Mouse (Mus musculus) intestine, embryonic 15.5 days (tissue): ENCODE results near the gene Alox5ap. TPM values are rescaled to one million over a fixed set of nuclear protein-coding genes. Genes with fewer than 3 reads are reported as not detected.
A peak's percentile ranks its signal among the peaks of the same experiment; 100 is the strongest.

ENCODE experiments used
- ATAC-seq: fragments of 200-750 bp; cut with Nextera tagmentation; 2 replicates; pipeline ENCODE4 v1.8.0; 2017; ENCODE audit warnings: moderate TSS enrichment, moderate library complexity
- H3K27ac ChIP-seq: fragments of 300-500 bp; sonication (generic); 2 replicates; pipeline ENCODE4 v1.5.1; 2015; ENCODE audit warnings: mild to moderate bottlenecking, inconsistent platforms
- H3K27me3 ChIP-seq: fragments of 300-500 bp; sonication (generic); replicated peaks from 2 replicates; pipeline ENCODE4 v1.6.1; 2015; ENCODE audit warnings: inconsistent platforms
- H3K36me3 ChIP-seq: fragments of 300-500 bp; sonication (generic); 2 replicates; pipeline ENCODE4 v1.6.1; 2015; ENCODE audit warnings: inconsistent platforms
- H3K4me1 ChIP-seq: fragments of 300-500 bp; sonication (generic); replicated peaks from 2 replicates; pipeline ENCODE4 v1.6.1; 2015; ENCODE audit warnings: inconsistent platforms
- H3K4me2 ChIP-seq: fragments of 300-500 bp; sonication (generic); replicated peaks from 2 replicates; pipeline ENCODE4 v1.6.1; 2015; ENCODE audit warnings: mild to moderate bottlenecking, inconsistent platforms
- H3K4me3 ChIP-seq: fragments of 300-500 bp; sonication (generic); replicated peaks from 2 replicates; pipeline ENCODE4 v1.5.1; 2015; ENCODE audit warnings: inconsistent platforms
- H3K9ac ChIP-seq: fragments of 300-500 bp; sonication (generic); 2 replicates; pipeline ENCODE4 v1.6.1; 2015; ENCODE audit warnings: inconsistent platforms
- H3K9me3 ChIP-seq: fragments of 300-500 bp; sonication (generic); 2 replicates; pipeline ENCODE4 v1.6.1; 2016; ENCODE audit warnings: inconsistent platforms
- WGBS: fragments of 180-500 bp; shearing (Covaris S2); methylation state at CpG from one replicate; pipeline ENCODE4 v1.1.7; 2015; 5-methylcytosine and 5-hydroxymethylcytosine counted together
- polyA plus RNA-seq: library from polyadenylated mRNA; unstranded; fragments of >200 nt; fragmentation: Nextera tagmentation; extraction: Ambion mirVana; gene quantifications from 2 replicates; pipeline ENCODE4 v1.2.1, GENCODE M21; 2015

Gene Alox5ap
- polyA plus RNA-seq, 1 experiment from 2014 or later: 11.7 TPM

GRCm38 (mm10) chr5:149243053-149243452 lies 21.5 kb upstream of the Alox5ap start:
- 49% methylated on average over 5 of the region's 5 CpGs for WGBS
- Histone ChIP-seq H3K36me3 (no peaks in the 10 kb centered on the region), H3K27ac (no peak overlapping the region), H3K4me2 (no peak overlapping the region), H3K9ac (no peak overlapping the region), H3K4me1 (peaks cover 18% of the 10 kb centered on the region), H3K9me3 (no peaks in the 10 kb centered on the region), H3K4me3 (no peak overlapping the region), H3K27me3 (no peaks in the 10 kb centered on the region)
- no peak for ATAC-seq

GRCm38 (mm10) chr5:149245391-149245964 lies 19.1 kb upstream of the Alox5ap start:
- Histone ChIP-seq H3K27me3 (no peaks in the 10 kb centered on the region), H3K9ac (peak overlapping the region; percentile 26; the same call in 1 of the 2 replicates), H3K4me1 (peaks cover 18% of the 10 kb centered on the region), H3K4me3 (peak overlapping the region; percentile 26), H3K4me2 (peak overlapping the region; percentile 78), H3K27ac (peak overlapping the region; percentile 44; the same call in 1 of the 2 replicates), H3K36me3 (no peaks in the 10 kb centered on the region), H3K9me3 (no peaks in the 10 kb centered on the region)
- peak; percentile 30; the same call in 1 of the 2 replicates for ATAC-seq
- whole genome bisulfite sequencing: 24% methylated on average over 9 of the region's 9 CpGs

- no peaks in the 10 kb centered on the region for H3K27me3 ChIP-seq
- H3K4me1 ChIP-seq: peaks cover 18% of the 10 kb centered on the region
- H3K36me3 ChIP-seq: no peaks in the 10 kb centered on the region
- H3K9me3 ChIP-seq: no peaks in the 10 kb centered on the region
- peak overlapping the region; percentile 44; the same call in 1 of the 2 replicates for H3K27ac ChIP-seq
- ATAC-seq: peak; percentile 91
- peak overlapping the region; percentile 26; the same call in 1 of the 2 replicates for H3K9ac ChIP-seq
- peak overlapping the region; percentile 78 for H3K4me2 ChIP-seq
- peak overlapping the region; percentile 26 for H3K4me3 ChIP-seq
- 9% methylated on average over 16 of the region's 16 CpGs for WGBS
Measured at GRCm38 (mm10) chr5:149245965-149246470, 18.5 kb upstream of the Alox5ap start.

GRCm38 (mm10) chr5:149247047-149247904 lies 17.3 kb upstream of the Alox5ap start:
- 33% methylated on average over 20 of the region's 20 CpGs for WGBS
- Histone ChIP-seq H3K27me3 (no peaks in the 10 kb centered on the region), H3K27ac (no peak overlapping the region), H3K4me2 (peak overlapping the region; percentile 28), H3K4me1 (peaks cover 18% of the 10 kb centered on the region), H3K36me3 (no peaks in the 10 kb centered on the region), H3K9me3 (no peaks in the 10 kb centered on the region), H3K9ac (no peak overlapping the region), H3K4me3 (no peak overlapping the region)
- ATAC-seq: 0 out of 2 replicates have a peak, but pooled peaks have one; percentile 11

- Histone ChIP-seq H3K27me3 (no peaks in the 10 kb centered on the region), H3K36me3 (no peaks in the 10 kb centered on the region), H3K9ac (no peak overlapping the region), H3K4me2 (no peak overlapping the region), H3K4me3 (no peak overlapping the region), H3K4me1 (peaks cover 3% of the 10 kb centered on the region; the same call in 1 of the 2 replicates), H3K9me3 (no peaks in the 10 kb centered on the region), H3K27ac (no peak overlapping the region)
- 70% methylated on average over 3 of the region's 3 CpGs for WGBS
- ATAC-seq: no peak
Measured at GRCm38 (mm10) chr5:149252303-149252702, 12.3 kb upstream of the Alox5ap start.

GRCm38 (mm10) chr5:149253491-149253890 lies 11.1 kb upstream of the Alox5ap start:
- Histone ChIP-seq H3K36me3 (no peaks in the 10 kb centered on the region), H3K27ac (no peak overlapping the region), H3K27me3 (no peaks in the 10 kb centered on the region), H3K9me3 (no peaks in the 10 kb centered on the region), H3K9ac (no peak overlapping the region), H3K4me2 (no peak overlapping the region), H3K4me3 (no peak overlapping the region), H3K4me1 (no peaks in the 10 kb centered on the region)
- WGBS: 59% methylated on average over 2 of the region's 2 CpGs
- no peak for ATAC-seq

- H3K27ac ChIP-seq: no peak overlapping the region
- ATAC-seq: no peak
- 78% methylated on average over 2 of the region's 2 CpGs for WGBS
Measured at GRCm38 (mm10) chr5:149255522-149255921, 9.0 kb upstream of the Alox5ap start.

GRCm38 (mm10) chr5:149257518-149258281 lies 6.9 kb upstream of the Alox5ap start:
- ATAC-seq: 0 out of 2 replicates have a peak, but pooled peaks have one; percentile 15
- H3K9ac ChIP-seq: no peak overlapping the region
- no peak overlapping the region for H3K4me2 ChIP-seq
- H3K4me1 ChIP-seq: 0 out of 2 replicates have a peak, but pooled peaks cover 7% of the 10 kb centered on the region
- no peaks in the 10 kb centered on the region for H3K9me3 ChIP-seq
- H3K36me3 ChIP-seq: no peaks in the 10 kb centered on the region
- no peaks in the 10 kb centered on the region for H3K27me3 ChIP-seq
- no peak overlapping the region for H3K4me3 ChIP-seq
- 54% methylated on average over 14 of the region's 14 CpGs for WGBS
- no peak overlapping the region for H3K27ac ChIP-seq

More at GRCm38 (mm10) chr5:149255522-149255921, 9.0 kb upstream of the Alox5ap start:
- Histone ChIP-seq H3K4me3 (no peak overlapping the region), H3K9ac (no peak overlapping the region), H3K4me1 (0 out of 2 replicates have a peak, but pooled peaks cover 7% of the 10 kb centered on the region), H3K4me2 (no peak overlapping the region), H3K9me3 (no peaks in the 10 kb centered on the region), H3K36me3 (no peaks in the 10 kb centered on the region), H3K27me3 (no peaks in the 10 kb centered on the region)

- Histone ChIP-seq H3K27ac (no peak overlapping the region), H3K27me3 (no peaks in the 10 kb centered on the region), H3K4me3 (no peak overlapping the region), H3K9me3 (no peaks in the 10 kb centered on the region), H3K4me2 (peak overlapping the region; percentile 42), H3K36me3 (no peaks in the 10 kb centered on the region), H3K9ac (no peak overlapping the region), H3K4me1 (0 out of 2 replicates have a peak, but pooled peaks cover 7% of the 10 kb centered on the region)
- WGBS: 33% methylated on average over 16 of the region's 16 CpGs
- ATAC-seq: peak; percentile 39; the same call in 1 of the 2 replicates
Measured at GRCm38 (mm10) chr5:149259093-149259492, 5.5 kb upstream of the Alox5ap start.

- Histone ChIP-seq H3K9me3 (no peaks in the 10 kb centered on the region), H3K4me2 (no peak overlapping the region), H3K9ac (no peak overlapping the region), H3K4me3 (no peak overlapping the region), H3K27me3 (no peaks in the 10 kb centered on the region), H3K36me3 (no peaks in the 10 kb centered on the region), H3K27ac (no peak overlapping the region), H3K4me1 (0 out of 2 replicates have a peak, but pooled peaks cover 7% of the 10 kb centered on the region)
- no peak for ATAC-seq
- 72% methylated on average over 7 of the region's 7 CpGs for WGBS
Measured at GRCm38 (mm10) chr5:149261449-149261848, 3.1 kb upstream of the Alox5ap start.

GRCm38 (mm10) chr5:149261866-149262265 lies 2.7 kb upstream of the Alox5ap start:
- WGBS: 70% methylated on average over 6 of the region's 6 CpGs
- H3K27me3 ChIP-seq: no peaks in the 10 kb centered on the region
- H3K27ac ChIP-seq: no peak overlapping the region
- no peak overlapping the region for H3K4me2 ChIP-seq
- H3K4me3 ChIP-seq: no peak overlapping the region
- ATAC-seq: no peak
- 0 out of 2 replicates have a peak, but pooled peaks cover 7% of the 10 kb centered on the region for H3K4me1 ChIP-seq
- H3K9me3 ChIP-seq: no peaks in the 10 kb centered on the region
- H3K36me3 ChIP-seq: no peaks in the 10 kb centered on the region
- no peak overlapping the region for H3K9ac ChIP-seq
